Comparison of ENCODE assay signal across 8 mouse cellular contexts in the genomic region with DNA sequence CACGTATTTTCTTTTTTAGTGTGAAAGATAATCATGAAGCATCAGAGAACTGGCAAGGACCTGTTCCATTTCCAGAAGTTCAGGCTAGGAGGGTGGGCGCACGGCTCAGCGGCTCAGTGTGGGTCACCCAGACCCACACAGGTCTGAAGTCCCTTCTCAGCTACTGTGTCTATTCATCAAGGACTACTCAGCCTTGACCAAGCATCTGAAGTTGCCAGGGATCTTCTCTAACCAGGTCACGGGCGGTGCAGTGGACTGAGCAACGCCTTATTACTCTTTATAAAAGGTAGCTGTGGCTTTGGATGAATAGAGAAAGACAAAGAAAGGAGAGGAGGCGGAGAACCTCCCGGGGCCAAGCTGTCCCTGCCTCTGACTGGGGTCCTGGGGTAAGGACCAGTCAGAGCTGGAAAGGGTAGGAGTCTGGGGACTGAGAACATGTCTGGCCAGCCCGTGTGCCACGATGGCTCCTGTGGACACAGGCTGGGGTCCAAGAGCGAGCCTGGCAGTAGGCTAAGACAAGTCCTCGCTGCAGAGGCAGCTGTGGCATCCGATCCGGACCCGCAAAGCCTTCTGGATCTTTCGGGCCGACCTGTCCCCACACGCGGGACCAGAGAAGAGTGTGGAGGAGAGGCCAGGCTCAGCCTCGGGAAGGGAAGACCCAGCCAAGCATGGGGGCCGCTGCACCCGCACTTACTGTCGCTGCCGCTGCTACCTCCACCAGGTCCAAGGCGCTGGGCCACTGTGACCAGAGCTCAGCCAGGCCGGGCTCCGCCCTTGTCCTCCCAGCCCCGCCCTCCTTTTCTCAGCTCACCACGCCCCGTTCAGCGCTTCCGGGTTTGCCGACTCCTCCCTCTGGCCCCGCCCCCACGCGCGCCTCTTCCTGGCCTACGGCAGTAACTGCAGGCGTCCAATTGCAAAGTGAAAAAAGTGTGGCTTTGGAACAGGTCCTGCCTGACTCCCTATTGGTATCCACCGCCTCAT. TPM values are rescaled to one million over a fixed set of nuclear protein-coding genes. Genes with fewer than 3 reads are reported as not detected.
DNase-seq lines count a peak whose midpoint lies in the region; ATAC-seq and TF ChIP-seq lines count a peak whose summit lies in the region.

A gene (minus strand): TSS at position 755 of the 981 bp plus-strand sequence.

- peaks cover 15% of the 10 kb centered on the region for H3K36me3 ChIP-seq in hindbrain, embryonic 13.5 days

- peak within 1 kb of the TSS; percentile 91 for H3K27ac ChIP-seq in hindbrain, embryonic 13.5 days

- peak within 1 kb of the TSS; percentile 87 for H3K9ac ChIP-seq in hindbrain, embryonic 13.5 days

- peak; percentile 89 for ATAC-seq in Patski
- ATAC-seq in hindbrain, embryonic 13.5 days (ENCODE audit: low FRiP score) = peak; percentile 90

- no peaks in the 10 kb centered on the region for H3K9me3 ChIP-seq in hindbrain, embryonic 13.5 days

- CTCF ChIA-PET in Patski (lab: Charles Lee) = interaction anchor here (0.9 to 2.1 kb wide), 2 partner anchors 8 to 447 kb away, joined by 3 to 6 read pairs; no protein-coding TSS in a partner anchor

- 7% methylated on average over 41 of the region's 41 CpGs for WGBS in hindbrain, embryonic 13.5 days

- POLR2A ChIA-PET in Patski (lab: Charles Lee) = interaction anchor here (0.5 to 1.5 kb wide), 5 partner anchors 14 to 224 kb away, joined by 3 to 6 read pairs (median 3); no protein-coding TSS in a partner anchor

- DNase-seq in Patski (ENCODE audit: low read depth, low spot score) = no peak
- DNase-seq in cerebellum, postnatal 14 days = peak; percentile 90 to 96
- peak; percentile 85 to 89 for DNase-seq in frontal cortex, postnatal 14 days (ENCODE audit: low spot score in 2 of 2)
- peak; percentile 90 for DNase-seq in layer of hippocampus, postnatal 25 days (ENCODE audit: extremely low spot score in 1 of 2, low spot score in 1 of 2)
- DNase-seq in lung, postnatal 25 days (ENCODE audit: low spot score) = peak; percentile 97
- peak; percentile 98 for DNase-seq in retina, embryonic 14.5 days (ENCODE audit: low spot score)
- peak; percentile 100 for DNase-seq in thymus, postnatal 4 days

- TF ChIP-seq CTCF in Patski (IDR thresholded peaks at IDR 0.05) = no peak

- in situ Hi-C loops in Patski (cut with MboI; ENCODE audit: low pct_unique_long_range_greater_than_20kb) = loop anchor here (5.0 kb wide), 3 partner anchors 220 to 445 kb away; no protein-coding TSS in a partner anchor

- H3K4me1 ChIP-seq in hindbrain, embryonic 13.5 days (replicated peaks) = peaks cover 52% of the 10 kb centered on the region

- peak within 1 kb of the TSS; percentile 58 for H3K4me3 ChIP-seq in hindbrain, embryonic 13.5 days

- no peaks in the 10 kb centered on the region for H3K27me3 ChIP-seq in Patski
- no peaks in the 10 kb centered on the region for H3K27me3 ChIP-seq in hindbrain, embryonic 13.5 days

- H3K4me2 ChIP-seq in hindbrain, embryonic 13.5 days = peak within 1 kb of the TSS; percentile 87

RNA-seq across cellular contexts. Expression of the gene that starts here (rescaled TPM):
- 11.2 TPM for polyA plus RNA-seq in Patski (2021)
- 14.1 and 15.8 TPM in 2 replicates for polyA plus RNA-seq in hindbrain, embryonic 13.5 days (2015; fragmentation: Nextera tagmentation; extraction: Ambion mirVana)
- total RNA-seq in layer of hippocampus, postnatal 25 days (2021) = 10 to 100 TPM; 16.6 to 17.1 TPM
